Mouse (Mus musculus) intestine, postnatal 0 days (tissue): ENCODE measurements around the gene Akip1. TPM values are rescaled to one million over a fixed set of nuclear protein-coding genes. Genes with fewer than 3 reads are reported as not detected.

ENCODE experiments used
- ATAC-seq: fragments of 200-750 bp; cut with Nextera tagmentation; 2 replicates; pipeline ENCODE4 v1.8.0; 2017; ENCODE audit warnings: mild to moderate bottlenecking, moderate TSS enrichment, moderate library complexity
- H3K27ac ChIP-seq: fragments of 300-500 bp; sonication (generic); 2 replicates; pipeline ENCODE4 v1.5.1; 2014; ENCODE audit warnings: mild to moderate bottlenecking, low read depth, low read length, moderate library complexity
- H3K27me3 ChIP-seq: fragments of 300-500 bp; sonication (generic); replicated peaks from 2 replicates; pipeline ENCODE4 v1.6.1; 2014; ENCODE audit warnings: low read length, mixed read lengths; ENCODE audit not compliant: control insufficient read depth, insufficient read depth
- H3K36me3 ChIP-seq: fragments of 300-500 bp; sonication (generic); 2 replicates; pipeline ENCODE4 v1.6.1; 2014; ENCODE audit warnings: mild to moderate bottlenecking, moderate library complexity; ENCODE audit not compliant: control insufficient read depth, insufficient read depth
- H3K4me1 ChIP-seq: fragments of 300-500 bp; sonication (generic); replicated peaks from 2 replicates; pipeline ENCODE4 v1.6.1; 2014; ENCODE audit warnings: antibody characterized with exemption, low read length, mixed read lengths; ENCODE audit not compliant: control insufficient read depth, insufficient read depth
- H3K4me2 ChIP-seq: fragments of 300-500 bp; sonication (generic); replicated peaks from 2 replicates; pipeline ENCODE4 v1.6.1; 2014; ENCODE audit warnings: low read depth, mild to moderate bottlenecking, moderate library complexity
- H3K4me3 ChIP-seq: fragments of 300-500 bp; sonication (generic); 2 replicates; pipeline ENCODE4 v1.5.1; 2014; ENCODE audit warnings: low read depth, low read length
- H3K9ac ChIP-seq: fragments of 300-500 bp; sonication (generic); 2 replicates; pipeline ENCODE4 v1.6.1; 2014; ENCODE audit warnings: mild to moderate bottlenecking, low read depth, low read length
- H3K9me3 ChIP-seq: fragments of 300-500 bp; sonication (generic); 2 replicates; pipeline ENCODE4 v1.6.1; 2016; ENCODE audit warnings: mixed run types; ENCODE audit not compliant: control insufficient read depth
- CTCF ChIP-seq: sonication (generic); IDR thresholded peaks from 2 replicates; pipeline ENCODE4 v1.5.1; 2016; ENCODE audit warnings: low read depth, mild to moderate bottlenecking, control low read depth, antibody characterized with exemption, moderate library complexity
- whole genome bisulfite sequencing: fragments of 180-500 bp; shearing (Covaris S2); extraction: QIAGEN DNeasy Blood & Tissue Kit; methylation state at CpG from one replicate; pipeline ENCODE4 v1.1.7; 2014; 5-methylcytosine and 5-hydroxymethylcytosine counted together
- polyA plus RNA-seq: library from polyadenylated mRNA; unstranded; fragments of >200 nt; fragmentation: Nextera tagmentation; extraction: Ambion mirVana; gene quantifications from 2 replicates; pipeline ENCODE4 v1.2.1, GENCODE M21; 2015

Gene Akip1
- polyA plus RNA-seq, 1 experiment from 2014 or later = 29.8 TPM

DNA sequence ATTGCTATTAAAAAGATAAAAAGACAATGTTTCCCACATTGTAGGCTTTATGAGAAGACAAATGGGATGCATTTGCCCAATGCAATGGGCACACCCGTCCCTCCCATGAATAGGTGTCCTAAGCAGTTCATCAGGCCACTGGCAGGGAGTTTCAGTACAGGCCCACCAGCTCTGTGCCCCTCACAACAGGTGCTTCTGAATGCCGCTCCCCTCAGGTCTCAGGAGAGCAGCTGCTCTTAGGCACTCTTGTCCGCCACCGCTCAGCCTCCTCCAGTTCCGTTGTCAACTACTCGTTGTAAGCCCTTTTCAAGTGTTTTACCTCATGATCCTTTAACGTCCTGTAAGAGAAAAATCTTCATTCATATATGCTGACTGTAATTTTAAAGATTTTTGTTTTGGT lies 8.7 kb downstream of the Akip1 start:
- ATAC-seq = no peak

DNA sequence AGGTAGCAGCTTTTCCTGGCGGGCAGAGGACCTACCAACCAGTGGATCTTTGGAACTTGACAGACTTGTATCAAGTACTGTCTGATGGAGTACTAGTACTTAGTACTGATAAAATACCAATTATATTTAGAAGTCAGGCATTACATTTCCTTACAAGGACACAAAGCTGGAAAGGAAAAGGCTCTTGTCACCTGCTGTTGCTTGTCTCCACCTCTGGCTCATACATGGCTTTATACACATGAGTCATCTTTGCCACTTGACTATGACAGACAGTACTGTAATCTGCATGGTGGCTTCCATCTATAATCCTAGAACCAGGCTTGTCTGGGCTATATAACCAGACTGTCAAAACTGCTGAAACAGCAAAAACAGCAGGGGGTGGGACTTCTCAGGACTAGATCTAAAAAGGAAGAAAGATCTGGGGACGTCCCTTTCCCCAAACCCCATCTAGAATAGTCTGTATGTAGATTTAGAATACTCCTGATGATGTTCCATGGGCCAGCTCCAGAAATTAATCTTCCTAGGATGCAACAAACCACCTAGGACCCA lies 10.0 kb downstream of the Akip1 start:
- Histone ChIP-seq H3K9me3 (no peaks in the 10 kb centered on the region), H3K4me2 (no peak overlapping the region), H3K9ac (no peak overlapping the region), H3K27me3 (no peaks in the 10 kb centered on the region), H3K36me3 (peaks cover 35% of the 10 kb centered on the region; the same call in 1 of the 2 replicates), H3K4me3 (no peak overlapping the region), H3K27ac (no peak overlapping the region), H3K4me1 (no peaks in the 10 kb centered on the region)
- no peak for TF ChIP-seq CTCF
- ATAC-seq = no peak
- WGBS = 84% methylated on average over 2 of the region's 2 CpGs

More for the DNA sequence above, 8.7 kb downstream of the Akip1 start:
- no peak for TF ChIP-seq CTCF
- H3K27ac ChIP-seq = no peak overlapping the region
- no peaks in the 10 kb centered on the region for H3K27me3 ChIP-seq
- no peaks in the 10 kb centered on the region for H3K4me1 ChIP-seq
- H3K36me3 ChIP-seq = peaks cover 44% of the 10 kb centered on the region; the same call in 1 of the 2 replicates
- H3K9me3 ChIP-seq = no peaks in the 10 kb centered on the region
- H3K9ac ChIP-seq = no peak overlapping the region
- H3K4me3 ChIP-seq = no peak overlapping the region
- 93% methylated on average over 7 of the region's 7 CpGs for WGBS
- no peak overlapping the region for H3K4me2 ChIP-seq

DNA sequence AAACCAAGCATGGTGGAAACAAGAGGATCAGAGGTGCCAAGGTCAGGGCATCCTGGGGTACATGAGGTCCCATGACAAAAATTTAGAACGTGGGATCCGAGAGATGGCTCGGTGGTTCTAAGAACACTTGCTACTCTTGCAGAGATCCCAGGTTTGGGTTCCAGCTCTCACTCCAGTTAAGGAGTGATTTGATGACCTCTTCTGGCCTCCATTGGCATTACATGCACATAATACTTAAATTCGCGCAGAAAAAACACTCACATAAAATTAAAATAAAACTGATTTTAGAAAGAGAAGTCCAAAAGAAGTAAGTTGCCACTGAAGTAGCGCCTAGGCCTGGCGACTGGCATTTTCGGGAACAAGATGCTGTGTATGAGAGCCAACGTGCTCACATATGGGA lies 15.8 kb downstream of the Akip1 start:
- TF ChIP-seq CTCF = peak; percentile 71
- no peak overlapping the region for H3K27ac ChIP-seq
- H3K4me2 ChIP-seq = no peak overlapping the region
- no peaks in the 10 kb centered on the region for H3K9me3 ChIP-seq
- no peak overlapping the region for H3K9ac ChIP-seq
- ATAC-seq = no peak
- no peaks in the 10 kb centered on the region for H3K4me1 ChIP-seq
- 65% methylated on average over 9 of the region's 9 CpGs for WGBS
- no peak overlapping the region for H3K4me3 ChIP-seq
- H3K27me3 ChIP-seq = no peaks in the 10 kb centered on the region
- no peaks in the 10 kb centered on the region for H3K36me3 ChIP-seq

DNA sequence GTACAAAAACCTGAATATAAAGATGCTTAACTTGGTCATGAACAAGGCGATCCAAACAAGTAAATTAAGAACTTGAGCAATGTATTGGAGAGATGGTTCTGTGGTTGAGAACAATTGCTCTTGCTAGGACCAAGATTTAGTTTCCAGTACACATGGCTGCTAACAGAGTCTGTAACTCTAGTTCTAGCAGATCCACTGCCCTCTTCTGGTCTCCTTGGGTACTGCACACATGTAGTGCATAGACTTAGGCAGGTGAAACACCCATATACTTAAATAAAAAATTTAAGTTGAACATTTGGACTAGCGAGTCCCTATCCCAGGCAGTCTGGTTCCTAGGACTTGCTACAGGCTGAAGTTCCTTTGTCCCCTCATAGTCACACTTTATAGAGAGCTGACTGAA lies 19.1 kb downstream of the Akip1 start:
- Histone ChIP-seq H3K4me3 (no peak overlapping the region), H3K9ac (no peak overlapping the region), H3K27me3 (no peaks in the 10 kb centered on the region), H3K4me1 (no peaks in the 10 kb centered on the region), H3K36me3 (no peaks in the 10 kb centered on the region), H3K9me3 (no peaks in the 10 kb centered on the region), H3K27ac (no peak overlapping the region), H3K4me2 (no peak overlapping the region)
- no peak for ATAC-seq
- WGBS = 97% methylated on average over 2 of the region's 2 CpGs
- TF ChIP-seq CTCF = peak; percentile 47

DNA sequence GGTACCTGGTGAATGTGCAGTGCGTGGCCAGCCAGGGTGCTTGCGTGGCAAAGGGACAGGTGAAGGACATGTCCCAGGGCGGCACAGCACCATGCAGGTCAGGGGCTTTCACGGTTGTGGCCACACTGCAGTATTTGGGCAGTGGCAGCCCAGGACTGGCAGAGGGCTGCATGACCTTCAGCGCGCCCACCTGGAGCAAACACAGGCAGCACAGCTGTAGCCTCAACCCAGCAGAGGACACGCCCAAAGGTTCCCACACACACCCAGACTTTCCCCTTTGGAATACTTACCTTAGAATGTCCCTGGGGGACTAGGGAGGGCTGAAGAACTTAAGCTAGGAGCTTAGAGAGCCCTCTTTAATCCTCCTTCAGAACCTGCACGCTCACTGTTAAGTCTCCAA lies 19.6 kb downstream of the Akip1 start:
- H3K9me3 ChIP-seq = no peaks in the 10 kb centered on the region
- no peak overlapping the region for H3K27ac ChIP-seq
- no peaks in the 10 kb centered on the region for H3K36me3 ChIP-seq
- no peaks in the 10 kb centered on the region for H3K27me3 ChIP-seq
- no peak for ATAC-seq
- no peak overlapping the region for H3K4me2 ChIP-seq
- H3K4me1 ChIP-seq = no peaks in the 10 kb centered on the region
- WGBS = 83% methylated on average over 8 of the region's 8 CpGs
- TF ChIP-seq CTCF = no peak
- no peak overlapping the region for H3K4me3 ChIP-seq
- no peak overlapping the region for H3K9ac ChIP-seq

DNA sequence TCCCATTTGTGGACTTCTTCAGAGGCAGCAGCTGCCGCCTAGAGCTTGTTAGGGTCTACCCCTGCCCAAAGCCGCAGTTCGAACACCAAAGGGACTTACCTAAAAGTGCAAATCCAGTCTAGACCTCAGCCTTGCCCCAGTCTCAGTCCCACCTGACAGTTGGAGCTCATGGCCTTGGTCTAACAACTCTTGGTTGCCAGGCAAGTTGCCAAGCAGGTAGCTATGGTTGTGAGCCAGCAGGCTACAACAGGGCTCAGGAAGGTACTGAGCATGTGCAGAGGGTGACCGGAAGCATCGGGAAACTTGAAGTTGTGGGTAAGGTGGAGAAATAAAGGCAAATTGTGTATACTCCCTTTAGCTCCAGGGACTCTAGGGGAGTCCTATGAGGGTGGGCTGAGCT lies 20.2 kb downstream of the Akip1 start, which contains the start of gene BC051019:
TSS of gene BC051019 (minus strand) at position 154 of the 400 bp plus-strand sequence.
- peak; percentile 13; the same call in 1 of the 2 replicates for ATAC-seq
- Histone ChIP-seq H3K4me3 (no peak within 1 kb of the TSS), H3K4me1 (no peaks in the 10 kb centered on the region), H3K36me3 (no peaks in the 10 kb centered on the region), H3K9ac (no peak within 1 kb of the TSS), H3K9me3 (no peaks in the 10 kb centered on the region), H3K27ac (no peak within 1 kb of the TSS), H3K27me3 (no peaks in the 10 kb centered on the region), H3K4me2 (no peak within 1 kb of the TSS)
- no peak for TF ChIP-seq CTCF
- WGBS = 86% methylated on average over 5 of the region's 5 CpGs

DNA sequence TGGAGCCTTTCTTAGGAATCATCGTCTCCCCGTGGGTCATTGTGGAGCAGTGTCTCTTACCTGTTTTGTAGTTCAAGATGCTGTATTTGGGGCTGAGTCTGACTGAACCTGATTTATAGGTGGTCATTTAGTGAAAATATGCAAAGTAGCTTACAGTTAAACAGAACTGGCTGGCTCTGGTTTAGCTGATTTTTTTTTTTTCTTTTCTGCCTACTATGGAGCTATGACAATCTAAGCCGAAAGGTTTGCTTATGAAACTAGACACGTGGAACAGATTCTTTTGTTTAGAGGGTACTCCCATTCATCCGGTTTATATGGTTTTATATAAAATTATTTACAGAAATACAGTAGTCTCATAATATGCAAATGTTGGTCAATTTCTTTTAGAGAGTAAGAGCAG lies 28.1 kb downstream of the Akip1 start, which contains the start of gene Ascl3:
TSS of gene Ascl3 (minus strand) at position 101 of the 400 bp plus-strand sequence.
- H3K27me3 ChIP-seq = no peaks in the 10 kb centered on the region
- no peak within 1 kb of the TSS for H3K4me3 ChIP-seq
- no peaks in the 10 kb centered on the region for H3K9me3 ChIP-seq
- no peak for TF ChIP-seq CTCF
- no peak within 1 kb of the TSS for H3K9ac ChIP-seq
- WGBS = 91% methylated on average over 5 of the region's 5 CpGs
- no peak within 1 kb of the TSS for H3K27ac ChIP-seq
- H3K36me3 ChIP-seq = peaks cover 19% of the 10 kb centered on the region
- H3K4me1 ChIP-seq = no peaks in the 10 kb centered on the region
- ATAC-seq = no peak
- no peak within 1 kb of the TSS for H3K4me2 ChIP-seq
